Mouse (Mus musculus): ENCODE results near the gene Oaz1. TPM values are rescaled to one million over a fixed set of nuclear protein-coding genes. Genes with fewer than 3 reads are reported as not detected.
A peak's percentile ranks its signal among the peaks of the same experiment; 100 is the strongest.
"Not testable (repeated sequence)": the region's sequence is repeated elsewhere in the genome, so short reads cannot be mapped to it uniquely, and the experiment has no call there.

Oaz1 gene
- polyA plus RNA-seq, 1 experiment from 2014 or later: 1,173 TPM

DNA sequence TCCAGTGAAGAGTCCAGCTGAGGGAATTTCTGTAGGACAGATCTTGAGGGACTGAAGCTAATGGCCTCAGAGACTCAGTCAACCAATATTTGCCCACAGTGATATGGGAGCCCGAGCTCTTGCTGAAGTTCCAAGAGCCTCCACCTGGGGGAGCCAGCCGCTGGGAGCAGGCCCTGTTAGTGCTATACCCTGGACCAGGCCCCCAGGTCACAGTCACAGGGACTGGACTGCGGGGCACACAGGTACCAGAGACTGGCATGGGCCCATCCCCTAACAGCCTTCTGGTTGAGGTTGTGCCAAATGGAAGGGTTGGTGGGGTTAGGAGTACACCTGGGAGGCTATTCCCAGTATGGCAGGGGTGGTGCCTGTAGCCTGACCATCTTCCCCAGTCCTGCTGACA is 20.5 kb upstream of the Oaz1 start:
- Histone ChIP-seq H3K36me3 (peaks cover 47% of the 10 kb centered on the region), H3K4me3 (no peak overlapping the region), H3K4me1 (replicated peaks) (peaks cover 45% of the 10 kb centered on the region), H3K9ac (0 out of 2 replicates have a peak overlapping the region, but pooled peaks have one; percentile 79), H3K4me2 (peak overlapping the region; percentile 75), H3K27me3 (peaks cover 39% of the 10 kb centered on the region), H3K27ac (replicated peaks) (no peak overlapping the region), H3K9me3 (no peaks in the 10 kb centered on the region)
- WGBS: 16% methylated on average over 3 of the region's 3 CpGs
- ATAC-seq (ENCODE audit: low read depth): peak; percentile 23; the same call in 1 of the 2 replicates

DNA sequence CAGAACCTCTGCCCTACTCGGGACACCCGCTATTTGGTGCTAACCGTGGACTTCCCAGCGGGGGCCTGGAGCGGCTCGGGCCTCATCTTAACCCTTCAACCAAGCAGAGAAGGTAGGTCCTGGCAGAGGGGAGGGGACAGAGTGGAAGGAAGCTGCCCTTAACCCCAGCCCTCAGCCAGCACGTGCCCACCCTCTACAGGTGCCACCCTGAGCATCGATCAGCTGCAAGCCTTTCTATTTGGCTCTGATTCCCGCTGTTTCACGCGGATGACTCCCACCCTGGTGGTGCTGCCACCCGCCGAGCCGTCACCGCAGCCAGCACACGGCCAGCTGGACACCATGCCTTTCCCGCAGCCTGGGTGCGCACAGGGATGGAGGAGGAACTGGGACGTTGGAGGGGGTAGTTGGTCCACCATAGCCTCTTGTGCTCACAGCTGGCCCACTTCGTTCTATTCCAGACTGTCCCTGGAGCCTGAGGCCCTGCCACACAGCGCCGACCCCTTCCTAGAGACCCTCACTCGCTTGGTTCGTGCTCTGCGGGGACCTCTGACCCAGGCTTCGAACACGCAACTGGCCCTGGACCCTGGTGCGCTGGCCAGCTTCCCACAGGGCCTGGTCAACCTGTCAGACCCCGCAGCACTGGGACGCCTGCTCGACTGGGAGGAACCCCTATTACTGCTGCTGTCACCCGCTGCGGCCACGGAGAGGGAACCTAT is 20.0 kb upstream of the Oaz1 start:
- peak overlapping the region; percentile 44 for H3K4me3 ChIP-seq
- ATAC-seq (ENCODE audit: low read depth): peak; percentile 20

DNA sequence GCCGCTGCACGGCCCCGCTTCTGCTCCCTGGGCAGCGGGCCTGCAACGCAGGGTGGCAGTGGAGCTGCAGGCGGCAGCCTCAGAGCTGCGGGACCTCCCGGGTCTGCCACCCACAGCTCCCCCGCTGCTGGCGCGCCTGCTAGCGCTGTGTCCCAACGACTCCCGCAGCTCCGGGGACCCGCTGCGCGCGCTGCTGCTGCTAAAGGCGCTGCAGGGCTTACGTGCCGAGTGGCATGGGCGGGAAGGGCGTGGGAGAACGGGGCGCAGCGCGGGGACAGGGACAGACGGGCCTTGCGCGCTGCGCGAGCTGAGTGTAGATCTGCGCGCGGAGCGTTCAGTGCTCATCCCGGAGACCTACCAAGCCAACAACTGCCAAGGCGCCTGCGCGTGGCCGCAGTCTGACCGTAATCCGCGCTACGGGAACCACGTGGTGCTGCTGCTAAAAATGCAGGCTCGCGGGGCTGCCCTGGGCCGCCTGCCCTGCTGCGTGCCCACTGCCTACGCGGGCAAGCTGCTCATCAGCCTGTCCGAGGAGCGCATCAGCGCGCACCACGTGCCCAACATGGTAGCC is 19.3 kb upstream of the Oaz1 start:
- no peaks in the 10 kb centered on the region for H3K9me3 ChIP-seq
- peak overlapping the region; percentile 75 for H3K4me2 ChIP-seq
- peaks cover 35% of the 10 kb centered on the region for H3K36me3 ChIP-seq
- H3K4me1 ChIP-seq (replicated peaks): peaks cover 42% of the 10 kb centered on the region
- ATAC-seq (ENCODE audit: low read depth): peak; percentile 85
- peaks cover 48% of the 10 kb centered on the region for H3K27me3 ChIP-seq
- H3K27ac ChIP-seq (replicated peaks): peak overlapping the region; percentile 86
- under 1% methylated on average over 54 of the region's 58 CpGs for WGBS
- peak overlapping the region; percentile 44 for H3K4me3 ChIP-seq
- H3K9ac ChIP-seq: peak overlapping the region; percentile 79

More for the DNA sequence above, 20.0 kb upstream of the Oaz1 start:
- peak overlapping the region; percentile 75 for H3K4me2 ChIP-seq
- H3K9me3 ChIP-seq: no peaks in the 10 kb centered on the region
- WGBS: 39% methylated on average over 34 of the region's 34 CpGs
- H3K9ac ChIP-seq: peak overlapping the region; percentile 79
- H3K27ac ChIP-seq (replicated peaks): peak overlapping the region; percentile 86
- H3K4me1 ChIP-seq (replicated peaks): peaks cover 42% of the 10 kb centered on the region
- peaks cover 41% of the 10 kb centered on the region for H3K36me3 ChIP-seq
- H3K27me3 ChIP-seq: peaks cover 43% of the 10 kb centered on the region

DNA sequence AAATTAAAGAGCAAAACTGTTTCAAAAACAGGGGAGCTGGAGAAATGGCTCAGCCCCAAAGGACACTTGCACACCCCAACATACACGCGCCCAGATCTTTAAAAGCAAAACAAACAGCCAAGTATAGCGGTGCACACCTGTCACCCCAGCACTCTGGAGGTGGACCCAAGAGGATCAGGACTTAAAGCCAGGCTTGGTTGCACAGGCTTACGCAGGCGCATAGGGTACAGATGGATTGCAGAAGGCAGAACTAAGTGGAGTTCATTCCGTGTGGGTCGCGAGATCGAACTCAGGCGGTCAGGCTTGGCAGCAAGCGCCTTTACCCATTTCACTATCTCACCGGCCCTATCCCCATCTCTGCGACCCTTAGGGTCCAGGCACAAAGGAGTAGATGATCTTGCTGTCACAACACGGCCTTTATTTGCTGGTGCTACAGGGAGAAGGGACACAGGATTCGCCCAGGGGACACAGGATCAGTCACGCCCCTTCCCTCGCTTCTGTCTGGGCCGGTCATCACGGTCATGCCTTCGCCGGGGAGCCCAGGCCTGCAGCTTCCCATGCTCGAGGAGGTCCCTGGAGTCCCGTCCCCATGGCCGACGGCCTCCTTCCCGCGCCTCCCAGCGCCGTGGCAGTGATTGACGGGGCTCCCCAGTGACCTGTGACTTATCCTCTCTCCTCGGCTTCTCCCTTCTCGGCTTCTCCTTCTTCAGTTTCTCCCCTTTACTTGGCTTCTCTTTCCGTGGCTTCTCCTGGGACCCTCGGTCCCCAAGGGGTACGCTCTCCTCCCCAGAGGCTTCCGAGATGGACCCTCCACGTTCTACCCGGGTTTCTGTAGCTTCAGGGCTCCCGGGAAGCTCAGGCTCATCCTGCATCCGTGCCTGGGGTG is 18.1 kb upstream of the Oaz1 start:
- Histone ChIP-seq H3K4me2 (peak overlapping the region; percentile 75), H3K27ac (replicated peaks) (no peak overlapping the region), H3K9ac (peak overlapping the region; percentile 79), H3K4me3 (peak overlapping the region; percentile 14), H3K4me1 (replicated peaks) (peaks cover 42% of the 10 kb centered on the region), H3K36me3 (peaks cover 23% of the 10 kb centered on the region), H3K27me3 (peaks cover 53% of the 10 kb centered on the region), H3K9me3 (no peaks in the 10 kb centered on the region)
- WGBS: 20% methylated on average over 40 of the region's 40 CpGs
- no peak for ATAC-seq (ENCODE audit: low read depth)

DNA sequence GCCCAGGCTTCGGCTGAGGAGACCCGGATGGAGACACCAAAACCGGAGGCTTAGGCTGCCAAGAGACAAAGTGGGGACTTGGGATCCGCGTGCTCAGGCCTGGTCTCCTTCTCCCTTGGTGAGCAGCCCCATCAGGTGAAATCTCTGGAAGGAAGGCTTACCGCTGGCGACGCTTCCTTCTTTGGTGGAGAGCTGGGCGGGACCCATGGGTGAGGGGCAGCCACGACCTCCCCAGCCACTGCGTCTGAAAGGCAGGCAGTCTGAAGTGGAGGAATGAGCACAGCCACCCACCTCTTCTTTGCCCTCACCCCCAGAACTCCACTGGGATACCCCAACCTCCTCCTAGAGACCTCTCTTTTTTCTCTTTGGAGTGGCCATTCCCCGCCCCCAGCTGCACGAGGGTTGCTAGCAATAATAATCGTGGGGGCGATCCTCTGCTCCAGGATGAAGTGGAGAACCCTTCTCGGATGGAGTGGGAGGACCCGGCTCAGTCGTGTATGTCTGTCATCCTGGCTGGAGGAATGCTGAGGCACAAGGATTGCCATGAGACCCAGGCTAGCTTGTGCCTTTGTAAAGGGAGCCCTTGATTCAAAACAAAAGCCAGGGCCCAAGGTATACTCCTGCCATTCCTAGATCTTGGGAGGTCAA is 17.3 kb upstream of the Oaz1 start:
- H3K4me3 ChIP-seq: peak overlapping the region; percentile 14; the same call in 1 of the 2 replicates
- WGBS: 9% methylated on average over 18 of the region's 18 CpGs
- H3K4me2 ChIP-seq: peak overlapping the region; percentile 75
- peaks cover 15% of the 10 kb centered on the region for H3K36me3 ChIP-seq
- no peaks in the 10 kb centered on the region for H3K9me3 ChIP-seq
- peaks cover 42% of the 10 kb centered on the region for H3K4me1 ChIP-seq (replicated peaks)
- H3K9ac ChIP-seq: peak overlapping the region; percentile 48
- no peak overlapping the region for H3K27ac ChIP-seq (replicated peaks)
- H3K27me3 ChIP-seq: peaks cover 56% of the 10 kb centered on the region
- ATAC-seq (ENCODE audit: low read depth): no peak

DNA sequence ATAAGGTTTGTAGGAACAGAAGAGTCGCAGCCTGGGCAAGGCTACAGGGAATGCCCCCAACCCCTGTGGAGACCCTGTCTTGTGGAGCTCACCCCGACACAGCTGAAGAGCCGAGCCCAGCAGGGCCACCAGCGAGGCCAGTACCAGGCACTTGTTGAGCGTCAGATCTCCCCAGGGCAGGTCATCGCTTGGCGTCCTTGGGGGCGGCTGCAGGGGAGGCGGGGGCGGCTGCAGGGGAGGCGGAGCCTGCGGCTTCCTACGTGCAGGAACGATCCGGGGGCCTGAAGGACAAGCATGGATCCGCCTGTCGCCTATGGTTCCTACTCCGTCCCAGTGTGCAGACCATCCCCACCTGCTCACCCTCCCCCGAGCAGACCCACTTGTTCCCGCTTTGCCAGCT is 16.4 kb upstream of the Oaz1 start:
- Histone ChIP-seq H3K9me3 (no peaks in the 10 kb centered on the region), H3K27ac (replicated peaks) (no peak overlapping the region), H3K9ac (peak overlapping the region; percentile 47; the same call in 1 of the 2 replicates), H3K27me3 (peaks cover 49% of the 10 kb centered on the region), H3K36me3 (peaks cover 6% of the 10 kb centered on the region), H3K4me3 (no peak overlapping the region), H3K4me2 (peak overlapping the region; percentile 20; the same call in 1 of the 2 replicates), H3K4me1 (replicated peaks) (peaks cover 42% of the 10 kb centered on the region)
- WGBS: 2% methylated on average over 19 of the region's 20 CpGs
- ATAC-seq (ENCODE audit: low read depth): no peak

DNA sequence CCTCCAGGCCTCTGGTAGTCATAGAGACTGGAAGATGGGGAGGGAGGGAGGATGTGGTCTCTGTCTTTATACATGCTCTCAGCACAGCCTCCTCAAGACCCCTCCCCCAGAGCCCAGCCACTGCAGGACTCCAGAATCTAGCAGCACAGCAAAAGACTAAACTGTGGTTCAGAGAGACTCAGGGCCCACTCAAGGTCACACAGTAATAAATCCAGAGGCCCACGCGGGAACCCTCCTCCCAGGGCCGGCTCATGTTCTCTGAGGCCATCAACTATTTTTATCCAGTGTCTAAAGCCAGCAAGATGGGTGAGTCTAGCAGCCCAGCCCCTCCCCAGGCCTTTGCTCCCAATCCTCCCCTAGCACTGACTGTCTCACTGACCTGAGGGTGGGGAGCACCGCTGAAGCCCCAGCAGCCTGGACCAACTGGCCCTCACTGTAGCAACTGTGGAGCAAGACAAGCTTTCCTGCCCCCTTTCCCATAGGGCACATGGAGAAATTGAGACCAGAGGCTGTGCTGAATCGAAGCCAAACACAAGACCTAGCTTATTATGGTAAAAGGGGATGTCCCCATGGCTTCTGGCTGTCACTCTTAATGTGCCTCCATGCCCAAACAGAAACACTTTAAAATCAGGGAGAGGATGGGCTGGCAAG is 13.9 kb upstream of the Oaz1 start:
- no peak overlapping the region for H3K4me3 ChIP-seq
- peak overlapping the region; percentile 43; the same call in 1 of the 2 replicates for H3K9ac ChIP-seq
- WGBS: 60% methylated on average over 5 of the region's 5 CpGs
- peaks cover 47% of the 10 kb centered on the region for H3K27me3 ChIP-seq
- no peak for ATAC-seq (ENCODE audit: low read depth)
- H3K36me3 ChIP-seq: no peaks in the 10 kb centered on the region
- no peak overlapping the region for H3K4me2 ChIP-seq
- H3K9me3 ChIP-seq: no peaks in the 10 kb centered on the region
- no peak overlapping the region for H3K27ac ChIP-seq (replicated peaks)
- peaks cover 24% of the 10 kb centered on the region for H3K4me1 ChIP-seq (replicated peaks)

DNA sequence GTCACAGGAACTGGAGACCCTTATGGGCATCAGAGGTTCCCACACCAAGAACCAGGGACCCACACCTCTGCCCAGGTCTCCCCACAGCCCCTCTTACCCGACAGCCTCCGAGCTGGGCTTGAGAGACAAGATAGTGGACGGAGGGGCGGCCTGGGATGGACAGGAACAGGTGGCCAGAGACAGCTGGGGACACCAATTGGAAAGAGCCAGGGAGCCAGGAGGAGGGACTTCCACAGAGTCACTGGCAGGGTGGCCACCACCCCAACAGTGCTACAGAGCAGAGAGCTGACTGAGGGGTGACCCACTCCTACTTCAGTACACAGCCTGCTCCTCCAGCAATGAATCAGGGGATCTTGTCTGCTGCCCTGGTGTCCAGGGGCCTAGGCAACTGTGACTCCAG is 13.1 kb upstream of the Oaz1 start, which contains the start of gene Jsrp1:
Gene Jsrp1, minus strand, starts transcription at position 133 of the 400 bp plus-strand sequence.
- H3K9ac ChIP-seq: no peak within 1 kb of the TSS

DNA sequence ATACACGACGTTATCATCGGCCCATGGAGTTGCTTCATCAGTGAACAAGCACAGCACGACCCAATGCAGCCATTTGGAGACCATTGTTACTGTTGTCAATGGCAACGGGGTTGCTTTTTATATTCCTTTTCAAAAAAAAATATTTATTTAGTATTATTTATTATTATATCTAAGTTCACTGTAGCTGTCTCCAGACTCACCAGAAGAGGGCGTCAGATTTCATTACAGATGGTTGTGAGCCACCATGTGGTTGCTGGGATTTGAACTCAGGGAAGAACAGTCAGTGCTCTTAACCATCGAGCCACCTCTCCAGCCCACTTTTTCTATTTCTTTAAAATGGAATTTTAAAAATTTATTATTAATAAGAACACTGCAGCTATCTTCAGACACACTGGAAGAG is 11.7 kb upstream of the Oaz1 start:
- WGBS: 64% methylated on average over 7 of the region's 7 CpGs
- no peaks in the 10 kb centered on the region for H3K36me3 ChIP-seq
- no peak overlapping the region for H3K9ac ChIP-seq

More for the DNA sequence above, 13.1 kb upstream of the Oaz1 start, which contains the start of gene Jsrp1:
- Histone ChIP-seq H3K36me3 (no peaks in the 10 kb centered on the region), H3K9me3 (no peaks in the 10 kb centered on the region), H3K27ac (replicated peaks) (no peak within 1 kb of the TSS), H3K4me2 (no peak within 1 kb of the TSS), H3K4me3 (no peak within 1 kb of the TSS), H3K4me1 (replicated peaks) (peaks cover 16% of the 10 kb centered on the region), H3K27me3 (peaks cover 42% of the 10 kb centered on the region)
- 83% methylated on average over 4 of the region's 4 CpGs for WGBS
- no peak for ATAC-seq (ENCODE audit: low read depth)

DNA sequence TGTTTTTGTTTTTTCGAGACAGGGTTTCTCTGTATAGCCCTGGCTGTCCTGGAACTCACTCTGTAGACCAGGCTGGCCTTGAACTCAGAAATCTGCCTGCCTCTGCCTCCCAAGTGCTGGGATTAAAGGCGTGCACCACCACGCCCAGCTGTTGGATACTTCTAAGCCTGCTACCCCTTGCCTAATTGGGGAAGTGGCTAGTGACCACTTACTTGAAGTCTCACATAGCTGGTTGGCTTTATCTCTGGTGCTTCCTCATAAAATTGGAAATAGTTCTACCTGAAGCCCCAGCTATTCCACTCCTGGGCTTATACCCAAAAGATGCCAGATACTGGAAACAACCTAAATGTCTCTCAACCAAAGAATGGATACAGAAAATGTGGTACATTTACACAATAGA is 10.2 kb upstream of the Oaz1 start:
- H3K9me3 ChIP-seq; H3K4me3 ChIP-seq; H3K4me1 ChIP-seq (replicated peaks); H3K4me2 ChIP-seq; H3K9ac ChIP-seq; H3K27ac ChIP-seq (replicated peaks); H3K36me3 ChIP-seq; ATAC-seq (ENCODE audit: low read depth): not testable (repeated sequence)
- H3K27me3 ChIP-seq: peaks cover 14% of the 10 kb centered on the region; the same call in 1 of the 2 replicates
- 86% methylated on average over 3 of the region's 3 CpGs for WGBS

More for the DNA sequence above, 11.7 kb upstream of the Oaz1 start:
- no peak for ATAC-seq (ENCODE audit: low read depth)
- Histone ChIP-seq H3K4me3 (no peak overlapping the region), H3K4me1 (replicated peaks) (peaks cover 6% of the 10 kb centered on the region), H3K27ac (replicated peaks) (no peak overlapping the region), H3K4me2 (no peak overlapping the region), H3K27me3 (peaks cover 28% of the 10 kb centered on the region), H3K9me3 (no peaks in the 10 kb centered on the region)

DNA sequence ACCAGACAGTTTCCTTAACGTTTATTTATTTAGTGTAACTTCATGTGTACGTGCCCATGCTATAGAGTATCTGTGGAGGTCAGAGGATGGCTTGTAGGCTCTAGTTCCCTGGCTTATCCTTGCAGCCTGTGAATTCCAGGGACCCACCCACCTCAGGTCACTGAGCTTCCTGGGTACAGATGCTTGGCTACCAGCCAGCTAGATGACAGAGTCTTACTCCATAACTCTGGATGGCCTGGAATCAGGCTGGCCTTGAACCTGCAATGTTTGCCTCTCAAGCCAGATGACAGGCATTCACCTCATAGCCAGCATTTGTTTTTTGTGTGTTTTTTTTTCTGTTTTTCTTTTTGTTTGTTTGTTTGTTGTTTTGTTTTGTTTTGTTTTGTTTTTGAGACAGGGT is 9.3 kb upstream of the Oaz1 start:
- no peak overlapping the region for H3K9ac ChIP-seq
- H3K27me3 ChIP-seq: peaks cover 7% of the 10 kb centered on the region; the same call in 1 of the 2 replicates
- H3K36me3 ChIP-seq: no peaks in the 10 kb centered on the region
- H3K4me1 ChIP-seq (replicated peaks): no peaks in the 10 kb centered on the region
- no peaks in the 10 kb centered on the region for H3K9me3 ChIP-seq
- no peak overlapping the region for H3K4me3 ChIP-seq
- H3K4me2 ChIP-seq: no peak overlapping the region
- ATAC-seq (ENCODE audit: low read depth): no peak
- WGBS: 73% methylated on average over 2 of the region's 2 CpGs
- no peak overlapping the region for H3K27ac ChIP-seq (replicated peaks)

Measured in neural tube, embryonic 13.5 days (tissue).